Mouse (Mus musculus) v-Abl transformed pro-B cells (cell line): ENCODE results near the gene Lsm3.

Experiments used
- in situ Hi-C, 2 experiments: fragments of 400-800 bp; cut with MboI; formaldehyde crosslinking; loops; one replicate each; pipeline ENCODE4 v1.15.1; 2025; ENCODE audit not compliant: unreplicated experiment in 2 of 2

The Lsm3 gene

DNA sequence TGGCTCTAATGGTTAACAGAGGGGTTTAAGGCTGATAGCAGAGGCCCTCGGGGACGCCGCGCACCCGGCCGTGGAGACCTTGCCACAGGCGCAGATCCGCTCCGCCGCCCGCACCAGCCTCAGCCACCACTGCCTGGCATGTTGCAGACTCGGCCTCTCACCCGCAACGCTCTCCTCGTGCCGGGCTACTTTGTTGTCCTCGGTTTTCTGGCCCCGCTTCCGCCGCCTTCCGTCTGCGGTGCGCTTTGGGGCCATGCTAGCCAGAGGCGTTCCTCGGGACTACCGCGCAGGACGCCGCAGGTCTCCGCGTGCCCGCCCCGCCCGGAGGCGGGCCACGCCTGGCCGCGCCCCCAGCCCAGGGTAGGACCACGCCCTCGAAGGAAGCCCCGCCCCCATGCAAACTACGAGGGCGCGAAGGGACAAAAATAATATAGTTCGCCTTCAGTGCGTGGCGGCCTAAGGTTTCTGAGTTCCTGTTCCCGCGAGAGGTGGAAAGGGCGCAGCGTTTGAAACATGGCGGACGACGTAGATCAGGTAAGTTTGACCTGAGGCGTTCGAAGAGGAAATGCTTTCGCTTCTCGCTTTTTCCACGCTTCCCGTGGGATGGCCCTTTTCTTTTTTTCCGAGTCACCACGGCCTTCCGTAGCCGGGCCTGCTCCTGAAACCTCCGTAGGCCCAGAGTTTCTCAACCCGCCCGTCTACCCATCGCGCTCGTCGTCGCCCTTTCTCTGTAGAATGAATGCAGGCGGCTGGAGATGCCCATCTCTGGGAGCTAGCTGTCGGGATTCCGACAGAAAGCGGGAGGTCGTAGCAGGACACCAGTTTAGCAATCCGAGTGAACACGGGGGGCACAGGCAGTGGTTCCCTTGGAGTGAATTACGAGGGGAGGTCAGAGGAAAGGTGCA is at the start of gene Lsm3, which contains the start of gene Xpc:
Gene Lsm3, plus strand, starts transcription at position 384 of the 905 bp plus-strand sequence.
Gene Xpc, minus strand, starts transcription at position 344 of the 905 bp plus-strand sequence.
- in situ Hi-C loops: loop anchor here (5.0 to 25.0 kb wide), 4 partner anchors 43 to 697 kb away; partner anchors contain the start of genes Ccdc174 (in 1 of the 2), Chchd4 (in 1 of the 2), Rbsn (in 1 of the 2) and Slc6a6 (in 1 of the 2)

DNA sequence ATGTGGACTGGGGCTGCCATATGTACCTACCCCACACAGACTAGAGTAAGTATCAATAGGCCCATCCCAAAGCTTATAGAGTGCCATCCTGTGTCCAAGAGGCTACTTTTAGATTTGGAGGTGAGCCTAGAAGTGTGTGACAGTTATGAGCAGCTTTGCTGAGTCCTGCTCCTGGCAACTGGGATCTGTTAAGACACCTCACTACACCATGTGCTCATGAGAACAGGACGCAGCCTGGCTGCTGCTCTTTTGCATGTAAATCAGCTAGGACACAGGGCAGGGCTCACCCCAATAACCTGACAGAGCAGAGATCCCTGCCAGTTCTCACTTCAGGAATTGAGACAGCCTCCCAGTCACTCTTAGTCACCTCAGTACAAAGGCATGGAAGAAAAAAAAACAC is 48.6 kb upstream of the Lsm3 start:
- in situ Hi-C loops: no loop called here

DNA sequence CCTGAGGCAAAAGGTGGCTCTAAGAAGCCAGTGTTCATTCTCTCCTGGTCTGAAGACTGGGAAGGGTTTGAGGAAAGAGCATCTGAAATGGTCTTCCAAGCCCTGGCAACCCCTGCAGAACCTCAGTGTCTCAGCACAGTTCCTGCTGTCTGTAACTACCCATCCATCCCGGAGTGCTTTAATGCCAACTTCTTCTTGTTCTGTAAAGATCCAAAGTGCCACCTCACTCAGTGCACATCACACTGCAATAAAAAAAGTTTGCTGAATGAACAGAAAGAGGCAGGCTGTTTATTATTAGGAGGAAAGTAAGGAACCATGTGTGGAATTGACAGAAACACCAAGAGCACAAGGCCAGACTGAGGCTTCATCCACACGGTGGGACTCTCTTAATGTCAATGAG is 45.0 kb upstream of the Lsm3 start:
- in situ Hi-C loops: loop anchor here in 1 of 2 experiments (5.0 kb wide), 1 partner anchor 47 kb away; the partner anchor contains the start of genes Lsm3 and Xpc

DNA sequence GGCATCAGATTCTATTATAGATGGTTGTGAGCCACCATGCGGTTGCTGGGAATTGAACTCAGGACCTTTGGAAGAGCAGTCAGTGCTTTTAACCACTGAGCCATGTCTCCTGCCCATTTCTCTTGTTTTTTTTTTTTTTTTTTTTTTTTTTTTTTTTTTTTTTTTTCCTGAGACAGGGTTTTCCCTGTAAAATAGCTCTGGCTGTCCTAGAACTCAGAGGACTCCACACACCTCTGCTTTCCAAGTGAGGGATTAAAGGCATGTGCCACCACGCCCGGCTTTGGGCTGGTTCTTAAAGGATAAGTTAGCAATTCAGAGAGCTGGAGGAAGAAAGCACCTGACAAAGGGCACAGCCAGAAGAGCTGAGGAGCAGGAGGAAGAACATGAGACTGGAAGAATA is 44.3 kb upstream of the Lsm3 start:
- in situ Hi-C loops: loop anchor here in 1 of 2 experiments (5.0 kb wide), 1 partner anchor 46 kb away; the partner anchor contains the start of genes Lsm3 and Xpc

DNA sequence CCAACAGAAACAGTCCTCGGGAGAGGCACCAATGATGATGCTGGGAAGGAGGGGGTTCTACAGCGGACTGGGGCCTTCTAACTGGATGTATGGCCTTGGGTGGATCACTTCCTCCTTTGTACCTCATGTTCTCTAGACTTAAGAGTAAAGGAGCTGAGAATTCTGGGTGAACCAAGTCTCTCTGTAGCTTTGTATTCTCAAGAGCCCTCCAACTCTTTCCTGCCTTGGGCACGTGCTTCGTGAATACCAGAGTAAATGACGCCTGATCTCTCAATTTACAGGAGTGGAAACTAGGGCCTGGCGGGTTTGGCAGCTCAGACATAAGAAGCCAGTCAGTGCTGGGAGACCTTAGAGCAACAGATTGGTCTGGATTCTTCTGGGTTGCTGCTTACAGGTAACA is 43.4 kb upstream of the Lsm3 start:
- in situ Hi-C loops: loop anchor here in 1 of 2 experiments (5.0 kb wide), 1 partner anchor 45 kb away; the partner anchor contains the start of genes Lsm3 and Xpc

DNA sequence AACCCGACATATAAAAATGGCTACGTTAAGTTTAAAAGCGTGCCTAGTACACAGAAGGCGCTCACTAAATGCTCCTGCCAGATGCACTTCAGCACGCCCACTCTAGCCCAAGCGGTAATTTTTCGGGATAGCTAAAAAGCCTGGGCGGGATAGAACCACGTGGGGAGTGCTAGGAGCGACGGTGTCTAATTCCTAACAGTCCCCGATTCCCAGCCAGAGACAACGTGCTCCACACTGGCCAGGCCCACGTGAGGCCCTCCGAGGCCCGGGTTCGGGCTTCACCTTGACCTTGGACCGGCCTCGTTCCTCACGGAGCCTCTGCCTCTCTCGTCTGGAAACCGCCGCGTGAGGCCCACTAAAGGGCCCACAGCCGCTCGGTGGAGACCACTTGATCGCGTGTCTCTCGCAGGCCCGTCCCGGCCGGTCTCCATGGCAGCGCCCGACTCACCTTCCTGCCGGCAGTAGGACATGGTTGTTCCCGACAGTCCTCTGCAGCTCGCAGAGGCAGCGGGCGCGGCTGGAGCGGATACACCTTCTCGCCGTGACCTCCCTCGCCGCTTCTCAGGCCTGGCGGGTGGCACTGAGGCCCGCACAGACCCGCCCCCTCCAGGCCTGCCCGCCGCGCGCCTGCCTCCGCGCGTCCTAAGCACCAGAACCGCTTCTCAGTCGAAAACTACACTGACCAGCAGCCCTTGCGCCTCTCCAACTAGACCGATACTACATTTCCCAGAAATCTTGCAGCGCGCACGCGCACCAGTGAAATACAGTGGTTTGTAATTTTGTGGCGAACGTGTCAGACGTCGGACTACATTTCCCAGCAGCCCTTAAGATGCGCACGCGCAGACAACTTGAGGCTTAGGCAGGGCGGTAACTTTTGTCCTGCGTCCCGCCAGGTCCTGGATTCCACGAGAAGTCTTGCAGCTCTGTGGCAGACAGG is 42.6 kb upstream of the Lsm3 start, which contains the start of the genes Chchd4 and Tmem43:
Gene Chchd4, minus strand, starts transcription at position 679 of the 937 bp plus-strand sequence.
Gene Tmem43, plus strand, starts transcription at position 836 of the 937 bp plus-strand sequence.
- in situ Hi-C loops: loop anchor here in 1 of 2 experiments (5.0 kb wide), 1 partner anchor 44 kb away; the partner anchor contains the start of genes Lsm3 and Xpc

DNA sequence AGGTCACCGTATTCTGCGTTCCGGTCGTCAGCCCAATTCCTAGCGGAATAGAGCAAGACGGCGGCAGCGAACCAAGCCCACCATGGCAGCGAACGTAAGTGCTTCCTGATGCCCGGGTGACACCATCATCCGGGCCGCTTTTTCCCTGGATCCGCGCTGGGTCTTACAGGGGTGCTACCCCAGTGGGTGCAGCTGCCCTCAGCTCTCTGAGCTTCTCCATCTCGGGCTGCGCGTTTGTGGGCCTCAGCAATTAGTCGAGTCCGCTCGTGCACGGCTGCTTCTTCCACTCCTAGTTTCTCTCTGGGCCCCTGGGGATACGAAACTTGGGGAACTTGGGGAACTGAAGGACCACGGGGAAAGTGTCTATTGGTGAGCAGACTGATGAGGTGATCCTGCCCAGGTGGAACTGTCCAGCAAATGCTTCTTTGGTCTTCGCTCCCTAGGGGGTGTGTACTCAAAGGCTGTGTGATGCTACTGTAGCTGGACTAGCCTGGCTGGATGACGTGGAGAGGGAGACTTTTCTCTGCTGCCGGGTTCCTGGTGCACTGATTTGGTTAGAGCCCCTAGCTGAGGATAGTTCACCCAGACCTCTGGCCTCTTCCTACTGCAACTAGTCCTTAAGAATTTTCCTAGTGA is 41.8 kb upstream of the Lsm3 start:
- in situ Hi-C loops: loop anchor here in 1 of 2 experiments (5.0 kb wide), 1 partner anchor 43 kb away; the partner anchor contains the start of genes Lsm3 and Xpc

DNA sequence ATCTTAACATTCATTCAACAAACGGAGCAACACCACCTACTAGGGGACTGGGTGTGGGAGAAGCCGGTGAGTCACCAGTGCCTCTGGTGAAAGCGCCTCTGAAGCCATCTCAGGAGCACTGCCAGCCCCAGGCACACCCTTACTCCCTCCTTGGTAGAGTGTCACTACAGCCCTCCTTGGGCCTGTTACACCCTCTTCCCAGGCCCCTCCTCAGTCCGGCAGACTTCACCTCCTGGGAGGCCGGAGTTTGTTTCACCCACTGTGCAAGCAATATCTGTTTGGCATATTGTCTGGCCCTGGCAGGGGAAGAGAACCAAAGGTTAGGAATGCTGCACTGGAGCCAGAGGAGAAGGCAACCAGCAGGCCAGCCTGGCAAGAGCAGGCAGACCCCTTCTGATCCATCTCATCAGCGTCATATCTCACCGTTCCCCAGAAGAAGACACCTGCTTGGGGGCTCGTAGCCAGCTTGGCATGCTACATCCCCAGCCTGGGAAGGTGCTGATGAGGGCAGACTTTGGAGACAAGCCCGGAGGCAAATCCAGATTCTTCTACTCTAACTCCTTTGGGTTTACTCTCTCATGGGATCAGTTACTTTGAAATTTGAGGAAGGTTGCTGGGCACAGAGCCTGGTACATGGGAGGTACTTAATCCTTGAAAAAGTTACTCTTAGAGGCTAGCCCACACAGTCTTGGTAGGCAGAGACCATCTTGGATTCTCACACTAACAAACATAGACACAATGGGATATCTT is 41.1 kb upstream of the Lsm3 start:
- in situ Hi-C loops: loop anchor here in 1 of 2 experiments (5.0 kb wide), 1 partner anchor 43 kb away; the partner anchor contains the start of genes Lsm3 and Xpc

DNA sequence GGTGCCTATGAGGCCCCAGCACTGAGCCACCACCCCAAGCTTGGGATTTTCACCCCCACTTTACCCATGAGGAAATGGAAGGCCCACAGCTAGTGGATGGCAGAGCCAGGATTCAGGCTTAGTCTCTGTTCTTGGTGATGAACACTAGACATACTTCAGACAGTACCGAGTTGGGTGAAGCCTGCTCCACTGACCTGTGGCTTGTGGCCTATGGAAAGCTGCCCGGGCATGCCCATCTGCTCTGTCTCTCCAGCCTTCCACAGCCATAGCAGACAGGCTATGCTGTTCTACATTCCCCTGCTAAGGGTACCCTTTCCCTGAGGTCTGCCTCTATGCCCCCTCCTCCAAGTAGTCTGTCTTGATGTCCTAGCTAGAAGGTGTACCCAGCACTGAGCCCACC is 39.2 kb upstream of the Lsm3 start:
- in situ Hi-C loops: no loop called here

DNA sequence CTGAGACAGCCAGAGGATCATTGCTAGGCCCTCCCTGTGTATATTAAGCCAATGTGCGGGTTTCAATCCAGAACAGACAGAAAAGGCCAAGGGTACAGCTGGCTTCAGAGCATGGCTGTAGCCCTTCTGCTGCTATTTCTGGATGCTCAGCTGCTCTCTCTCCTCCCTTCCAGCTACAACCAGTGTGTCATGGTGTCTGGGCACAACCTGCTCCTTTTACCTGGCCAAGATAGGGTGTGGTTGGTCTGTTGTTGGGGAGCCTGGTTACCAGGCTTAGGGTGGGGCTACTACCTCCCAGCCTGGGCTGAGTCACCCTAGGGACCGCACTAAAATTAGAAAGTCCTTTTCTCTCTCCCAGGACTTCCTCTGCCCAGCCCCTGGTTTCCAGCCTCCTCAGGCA is 32.4 kb upstream of the Lsm3 start:
- in situ Hi-C loops: no loop called here

DNA sequence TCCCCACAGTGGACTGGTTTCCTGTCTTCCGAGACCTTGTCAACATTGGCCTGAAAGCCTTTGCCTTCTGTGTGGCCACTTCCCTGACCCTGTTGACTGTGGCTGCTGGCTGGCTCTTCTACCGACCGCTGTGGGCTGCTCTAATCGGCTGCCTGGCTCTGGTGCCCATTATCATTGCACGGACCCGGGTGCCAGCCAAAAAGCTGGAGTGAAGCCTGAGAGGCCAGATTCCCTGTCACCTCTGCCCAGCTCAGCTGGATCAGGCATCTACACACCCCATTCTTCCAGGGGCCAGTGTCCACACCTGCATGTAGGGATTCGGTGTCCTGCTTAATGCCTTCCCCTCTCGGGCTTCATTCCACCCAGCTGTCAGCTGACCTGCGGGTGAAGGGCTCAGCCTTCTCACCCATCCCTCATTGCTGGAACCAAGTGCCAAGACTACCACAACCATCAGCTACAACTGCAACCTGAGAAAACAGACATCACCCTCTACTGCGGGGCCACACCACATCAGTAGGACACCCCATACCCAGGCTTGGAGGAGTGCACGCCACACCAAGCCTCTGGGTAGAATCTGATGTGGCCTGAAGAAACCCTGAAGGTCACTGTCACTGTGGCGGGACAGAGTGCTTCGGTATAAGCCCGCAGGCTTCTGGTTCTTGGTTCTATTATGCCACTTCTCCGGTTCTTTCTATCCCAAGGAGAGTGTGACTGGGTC is 28.8 kb upstream of the Lsm3 start:
- in situ Hi-C loops: no loop called here

DNA sequence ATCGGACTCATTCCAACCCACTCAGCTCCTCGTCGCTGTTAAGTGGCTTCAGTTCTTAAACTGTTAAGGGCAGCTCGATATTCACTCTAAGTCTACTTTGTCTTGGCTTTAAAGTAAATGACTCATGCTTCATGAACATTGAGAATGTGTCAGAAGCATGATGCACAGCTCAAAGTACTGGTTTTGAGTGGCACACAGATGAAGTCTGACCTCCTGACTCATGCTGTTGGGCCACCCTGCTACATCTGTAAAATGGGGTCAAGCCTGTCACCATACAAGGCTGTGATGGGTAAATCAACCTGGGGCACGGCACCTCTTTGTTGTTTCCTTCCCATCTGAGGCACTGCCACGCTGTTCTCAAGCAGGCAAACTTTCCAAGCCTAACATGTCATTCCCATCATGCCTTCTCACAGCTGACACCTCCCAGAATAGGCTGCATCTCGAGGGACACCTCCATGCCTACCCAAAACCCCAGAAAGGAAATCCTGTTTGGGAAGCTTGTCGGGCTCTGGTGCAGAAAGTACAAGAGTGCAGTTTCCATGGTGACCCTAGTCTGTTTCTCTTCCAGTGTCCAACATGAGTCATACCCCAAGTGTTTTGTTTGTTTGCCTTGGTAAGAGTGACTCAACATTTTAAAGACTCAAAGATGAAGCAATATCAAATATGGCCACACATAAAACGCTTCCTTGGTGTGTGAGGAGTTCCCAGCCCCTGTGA is 27.1 kb upstream of the Lsm3 start:
- in situ Hi-C loops: no loop called here

DNA sequence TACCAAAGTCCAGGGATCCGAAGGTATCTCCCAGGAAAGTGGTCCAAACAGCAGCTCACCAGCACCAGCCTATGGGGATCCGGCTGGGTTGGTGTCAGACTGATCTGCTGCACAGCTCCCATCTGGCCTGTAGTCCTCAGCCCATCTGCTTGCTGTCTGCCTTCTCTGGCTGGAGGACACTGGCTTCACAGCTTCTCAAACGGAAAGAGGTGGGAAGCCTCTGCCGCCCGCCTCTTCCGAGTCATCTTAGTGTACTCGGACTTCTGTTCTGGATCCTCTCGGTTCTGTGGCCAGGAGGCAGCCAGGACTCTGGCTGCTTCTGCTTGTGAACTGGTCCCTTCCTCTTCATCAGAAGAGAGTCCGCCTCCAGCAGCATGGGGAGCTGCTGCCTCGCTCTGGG is 25.9 kb upstream of the Lsm3 start:
- in situ Hi-C loops: no loop called here

DNA sequence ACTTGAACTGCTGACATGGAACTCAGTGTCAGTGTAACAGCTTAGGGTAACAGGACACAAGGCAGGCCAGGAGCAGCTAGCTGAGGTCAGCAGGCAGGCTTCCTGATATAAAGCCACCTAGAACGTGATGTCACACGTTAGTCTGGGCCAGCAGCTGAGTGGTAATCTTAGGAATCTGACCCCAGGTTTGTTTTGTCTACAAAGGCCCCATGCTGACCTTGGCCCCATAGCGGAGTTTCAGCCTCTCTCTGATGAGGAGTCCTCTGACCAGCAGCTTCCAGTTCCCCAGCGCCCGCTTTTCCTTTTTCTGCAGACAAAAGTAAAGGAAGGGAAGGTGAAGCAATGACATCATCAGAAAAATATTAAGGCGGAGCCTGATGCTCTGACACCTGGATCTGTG is 24.7 kb upstream of the Lsm3 start:
- in situ Hi-C loops: no loop called here

DNA sequence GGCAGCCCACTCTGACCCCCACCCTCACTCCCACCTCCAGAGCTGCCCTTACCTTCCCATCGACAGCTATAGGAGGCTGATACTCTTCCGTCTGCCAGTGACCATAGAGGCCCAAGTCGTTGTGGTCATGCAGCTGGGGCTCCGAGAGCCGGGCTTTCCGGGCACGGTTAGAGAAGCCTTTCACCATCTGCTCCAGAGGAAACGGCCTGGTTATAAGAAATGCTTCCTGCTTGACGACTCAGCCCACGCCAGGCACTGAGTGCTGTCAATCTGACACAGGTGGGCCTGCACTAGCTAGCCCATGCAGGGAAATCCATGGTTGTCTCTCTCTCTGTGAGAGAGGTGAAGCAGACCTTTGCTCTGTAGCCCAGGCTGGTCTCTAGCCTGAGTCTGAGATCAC is 22.7 kb upstream of the Lsm3 start:
- in situ Hi-C loops: no loop called here

DNA sequence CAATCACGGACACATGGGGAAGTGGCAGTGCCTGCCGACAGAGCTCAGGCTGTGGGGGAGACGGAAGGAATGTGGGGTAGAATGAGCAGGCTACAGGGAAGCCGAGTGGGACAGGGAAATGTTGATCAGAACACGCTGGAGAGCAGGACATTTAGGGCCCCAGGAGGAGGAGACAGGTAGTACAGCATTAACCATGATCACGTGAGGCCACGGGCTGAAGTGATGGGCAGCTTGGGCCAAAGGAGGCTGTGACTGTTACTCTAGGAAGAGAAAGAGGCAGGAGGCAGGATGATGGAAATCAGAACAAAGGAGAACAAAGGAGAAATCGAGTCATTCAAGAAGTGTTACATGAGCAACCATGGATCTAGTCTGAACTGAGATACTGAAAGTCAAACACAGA is 21.2 kb upstream of the Lsm3 start:
- in situ Hi-C loops: no loop called here

DNA sequence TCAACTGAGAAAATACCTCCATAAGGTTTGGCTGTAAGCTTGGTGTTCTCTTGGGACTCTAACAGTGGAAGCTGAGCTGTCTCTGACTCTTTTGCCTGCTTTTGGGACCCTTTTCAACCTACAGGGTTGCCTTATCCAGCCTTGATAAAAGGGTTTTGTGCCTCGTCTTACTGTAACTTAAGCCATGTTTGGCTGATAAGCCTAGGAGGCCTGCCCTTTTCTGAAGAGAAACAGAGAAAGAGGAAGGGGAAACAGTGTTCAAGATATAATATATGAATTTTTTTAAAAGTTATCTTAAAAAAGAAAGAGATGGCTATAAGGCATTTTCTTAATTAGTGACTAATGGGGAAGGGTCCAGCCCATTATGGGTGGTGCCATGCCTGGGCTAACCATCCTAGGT is 12.4 kb upstream of the Lsm3 start:
- in situ Hi-C loops: loop anchor here (10.0 to 25.0 kb wide), 2 partner anchors 219 to 384 kb away; partner anchors contain the start of gene Ccdc174 (in 1 of the 2)

DNA sequence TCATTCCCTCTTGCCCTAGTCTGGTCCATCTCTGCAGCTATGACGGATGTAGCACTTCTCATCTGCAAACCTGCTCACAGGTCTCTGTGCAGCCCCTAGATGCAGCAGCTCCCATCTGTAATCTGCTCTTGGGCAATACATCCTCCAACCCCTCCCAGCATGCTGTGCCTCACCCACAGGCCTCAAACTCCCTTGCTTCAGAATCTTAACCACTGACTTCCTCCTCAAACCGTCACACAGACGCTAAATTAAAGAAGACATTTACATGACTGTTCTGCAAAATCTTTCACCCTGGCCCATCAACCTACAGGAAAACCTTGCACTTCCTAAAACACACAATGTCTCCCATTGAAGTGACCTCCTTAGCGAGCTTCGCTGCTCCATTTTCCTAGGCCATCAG is 9.7 kb upstream of the Lsm3 start:
- in situ Hi-C loops: loop anchor here (5.0 to 25.0 kb wide), 3 partner anchors 219 to 381 kb away; partner anchors contain the start of gene Ccdc174 (in 1 of the 2)
